Mouse (Mus musculus): Measurements from ENCODE around the gene B3gnt4. TPM values are rescaled to one million over a fixed set of nuclear protein-coding genes. Genes with fewer than 3 reads are reported as not detected.

B3gnt4 gene
- polyA plus RNA-seq, 1 experiment from 2014 or later, result 1.1 TPM

DNA sequence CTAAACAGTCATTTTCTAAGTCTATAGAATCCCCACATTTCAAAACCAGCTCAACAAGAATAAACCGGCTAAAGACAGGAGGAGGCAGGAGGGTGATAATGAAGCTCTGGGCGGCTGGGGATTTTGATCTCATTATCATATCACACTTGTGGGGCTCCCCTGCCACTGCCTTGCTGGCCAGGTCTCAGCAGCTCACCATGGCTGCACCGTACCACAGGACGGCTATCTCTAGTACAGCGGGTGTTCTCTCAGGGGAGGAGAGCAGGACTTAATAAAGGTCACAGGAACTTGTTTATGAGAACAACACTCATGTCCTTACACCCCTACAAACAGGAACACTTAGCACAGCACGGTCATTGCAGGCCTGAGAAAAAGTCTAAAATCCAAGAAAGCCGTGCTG, 45.4 kb downstream of the B3gnt4 start:
- ATAC-seq (replicated peaks; ENCODE audit: low FRiP score), result no peak
- no peaks in the 10 kb centered on the region for H3K4me1 ChIP-seq (replicated peaks; ENCODE audit: control insufficient read depth, insufficient read depth, low read length)
- H3K9me3 ChIP-seq (ENCODE audit: control insufficient read depth, low read length), result no peaks in the 10 kb centered on the region
- H3K27me3 ChIP-seq (ENCODE audit: control insufficient read depth, insufficient read depth, low read length), result no peaks in the 10 kb centered on the region
- DNase-seq (ENCODE audit: low spot score), result no peak
- no peaks in the 10 kb centered on the region; the same call in 1 of the 2 replicates for H3K36me3 ChIP-seq (ENCODE audit: control insufficient read depth, insufficient read depth, low read length)
- no peak overlapping the region for H3K9ac ChIP-seq (ENCODE audit: low read length)
- H3K4me3 ChIP-seq (ENCODE audit: low read depth, low read length), result no peak overlapping the region
- no peak overlapping the region for H3K27ac ChIP-seq (ENCODE audit: low read depth, low read length)
- 91% methylated on average over 7 of the region's 7 CpGs for WGBS
- H3K4me2 ChIP-seq (ENCODE audit: low read depth, low read length, severe bottlenecking), result no peak overlapping the region

DNA sequence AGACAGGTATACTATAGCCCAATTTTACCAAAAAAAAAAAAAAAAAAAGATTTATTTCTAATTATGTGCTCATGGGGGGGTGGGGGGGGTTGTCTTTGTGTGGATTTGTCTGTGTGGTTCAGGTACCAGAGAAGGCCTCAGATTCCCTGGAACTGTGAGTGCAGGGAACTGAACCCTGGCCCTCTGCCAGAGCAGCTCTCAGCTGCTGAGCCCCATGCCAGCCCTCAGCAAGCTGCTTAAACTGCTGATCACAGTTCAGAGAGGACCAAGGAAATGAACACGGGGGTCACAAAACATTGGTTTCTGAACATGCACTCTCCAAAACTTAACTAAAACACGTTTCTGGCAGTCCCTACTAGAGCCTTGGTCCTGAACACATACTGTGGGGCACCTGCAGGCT, 46.2 kb downstream of the B3gnt4 start:
- Histone ChIP-seq H3K27me3 (ENCODE audit: control insufficient read depth, insufficient read depth, low read length) (no peaks in the 10 kb centered on the region), H3K36me3 (ENCODE audit: control insufficient read depth, insufficient read depth, low read length) (no peaks in the 10 kb centered on the region; the same call in 1 of the 2 replicates), H3K4me1 (replicated peaks; ENCODE audit: control insufficient read depth, insufficient read depth, low read length) (no peaks in the 10 kb centered on the region), H3K9ac (ENCODE audit: low read length) (no peak overlapping the region), H3K27ac (ENCODE audit: low read depth, low read length) (no peak overlapping the region), H3K4me2 (ENCODE audit: low read depth, low read length, severe bottlenecking) (no peak overlapping the region), H3K4me3 (ENCODE audit: low read depth, low read length) (no peak overlapping the region), H3K9me3 (ENCODE audit: control insufficient read depth, low read length) (no peaks in the 10 kb centered on the region)
- WGBS, result 75% methylated on average over 2 of the region's 2 CpGs
- no peak for ATAC-seq (replicated peaks; ENCODE audit: low FRiP score)
- DNase-seq (ENCODE audit: low spot score), result no peak

DNA sequence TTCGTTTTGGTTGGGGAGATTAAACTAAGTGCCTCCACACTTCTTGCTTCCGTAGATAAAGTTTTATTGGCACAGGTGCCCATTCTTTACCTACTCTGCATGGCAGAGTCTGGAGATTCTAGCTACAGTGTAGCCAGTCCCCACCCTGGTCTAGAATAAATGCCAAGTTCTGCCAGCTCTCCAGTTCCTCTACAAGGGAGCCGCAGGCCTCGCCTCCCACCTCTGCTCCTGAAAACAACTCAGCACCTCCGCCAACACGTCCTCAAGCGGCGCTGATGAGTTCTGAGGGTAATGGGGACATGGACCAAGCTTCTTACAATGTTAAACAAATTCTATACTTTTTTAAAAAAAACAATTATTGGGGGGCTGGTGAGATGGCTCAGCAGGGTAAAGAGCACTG, 49.3 kb downstream of the B3gnt4 start:
- Histone ChIP-seq H3K4me2 (ENCODE audit: low read depth, low read length, severe bottlenecking) (no peak overlapping the region), H3K27ac (ENCODE audit: low read depth, low read length) (no peak overlapping the region), H3K9ac (ENCODE audit: low read length) (no peak overlapping the region), H3K27me3 (ENCODE audit: control insufficient read depth, insufficient read depth, low read length) (no peaks in the 10 kb centered on the region), H3K4me1 (replicated peaks; ENCODE audit: control insufficient read depth, insufficient read depth, low read length) (no peaks in the 10 kb centered on the region), H3K36me3 (ENCODE audit: control insufficient read depth, insufficient read depth, low read length) (peaks cover 2% of the 10 kb centered on the region; the same call in 1 of the 2 replicates), H3K4me3 (ENCODE audit: low read depth, low read length) (no peak overlapping the region), H3K9me3 (ENCODE audit: control insufficient read depth, low read length) (no peaks in the 10 kb centered on the region)
- 94% methylated on average over 8 of the region's 8 CpGs for WGBS
- no peak for DNase-seq (ENCODE audit: low spot score)
- ATAC-seq (replicated peaks; ENCODE audit: low FRiP score), result no peak

DNA sequence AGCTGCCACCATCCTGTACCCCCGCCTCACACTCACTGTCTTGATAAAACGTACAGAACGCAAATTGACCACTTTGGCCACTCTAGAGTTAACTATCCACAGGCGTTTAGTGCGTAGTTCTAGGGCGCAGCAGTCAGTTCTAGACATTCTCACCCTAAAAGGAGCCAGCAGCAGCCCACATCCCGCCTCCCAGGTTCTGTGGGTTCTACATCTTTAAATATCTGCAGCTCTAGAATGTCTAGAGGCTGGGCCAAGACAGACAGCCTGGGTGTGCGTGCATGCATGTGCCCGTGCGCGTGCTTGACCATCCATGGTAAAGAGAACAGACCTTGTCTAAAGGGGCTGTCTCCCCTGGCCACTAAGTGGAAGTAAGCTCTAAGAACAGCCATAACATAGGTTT, 50.9 kb downstream of the B3gnt4 start:
- Histone ChIP-seq H3K36me3 (ENCODE audit: control insufficient read depth, insufficient read depth, low read length) (peaks cover 2% of the 10 kb centered on the region; the same call in 1 of the 2 replicates), H3K9me3 (ENCODE audit: control insufficient read depth, low read length) (no peaks in the 10 kb centered on the region), H3K4me1 (replicated peaks; ENCODE audit: control insufficient read depth, insufficient read depth, low read length) (no peaks in the 10 kb centered on the region), H3K4me3 (ENCODE audit: low read depth, low read length) (no peak overlapping the region), H3K27ac (ENCODE audit: low read depth, low read length) (no peak overlapping the region), H3K4me2 (ENCODE audit: low read depth, low read length, severe bottlenecking) (no peak overlapping the region), H3K27me3 (ENCODE audit: control insufficient read depth, insufficient read depth, low read length) (no peaks in the 10 kb centered on the region), H3K9ac (ENCODE audit: low read length) (no peak overlapping the region)
- no peak for ATAC-seq (replicated peaks; ENCODE audit: low FRiP score)
- no peak for DNase-seq (ENCODE audit: low spot score)
- WGBS, result 96% methylated on average over 11 of the region's 11 CpGs

Small RNA genes lying within 50 kb of the gene (microRNA-seq; reads per million reads assigned to microRNA genes)
- gene Mir7647 (ENCODE audit: insufficient number of aligned reads), result not detected

Other genes with a start within 250 kb of the B3gnt4 start
- 57.1 and 61.7 TPM in 2 replicates for gene Bcl7a, start 166.6 kb upstream of the B3gnt4 start, polyA plus RNA-seq (2014; fragmentation: Nextera tagmentation; extraction: Ambion mirVana)
- 22.3 and 22.7 TPM in 2 replicates for gene Mlxip, start 115.7 kb upstream of the B3gnt4 start, polyA plus RNA-seq (2014; fragmentation: Nextera tagmentation; extraction: Ambion mirVana)
- not detected in 2 replicates for gene Lrrc43, start 21.2 kb upstream of the B3gnt4 start, polyA plus RNA-seq (2014; fragmentation: Nextera tagmentation; extraction: Ambion mirVana)
- not detected in 2 replicates for gene Il31, start 21.0 kb upstream of the B3gnt4 start, polyA plus RNA-seq (2014; fragmentation: Nextera tagmentation; extraction: Ambion mirVana)
- gene Diablo, start 13.7 kb downstream of the B3gnt4 start, polyA plus RNA-seq (2014; fragmentation: Nextera tagmentation; extraction: Ambion mirVana), result 140 and 143 TPM in 2 replicates
- 0.45 and 0.64 TPM in 2 replicates for gene Gm49027, start 15.0 kb downstream of the B3gnt4 start, polyA plus RNA-seq (2014; fragmentation: Nextera tagmentation; extraction: Ambion mirVana)
- 31.0 and 39.6 TPM in 2 replicates for gene Vps33a, start 62.6 kb downstream of the B3gnt4 start, polyA plus RNA-seq (2014; fragmentation: Nextera tagmentation; extraction: Ambion mirVana)
- gene Clip1, start 174.2 kb downstream of the B3gnt4 start, polyA plus RNA-seq (2014; fragmentation: Nextera tagmentation; extraction: Ambion mirVana), result 55.1 and 57.7 TPM in 2 replicates
- 106 and 109 TPM in 2 replicates for gene Zcchc8, start 210.6 kb downstream of the B3gnt4 start, polyA plus RNA-seq (2014; fragmentation: Nextera tagmentation; extraction: Ambion mirVana)
- gene Rsrc2, start 239.0 kb downstream of the B3gnt4 start, polyA plus RNA-seq (2014; fragmentation: Nextera tagmentation; extraction: Ambion mirVana), result 140 and 178 TPM in 2 replicates
- gene Kntc1, start 239.3 kb downstream of the B3gnt4 start, polyA plus RNA-seq (2014; fragmentation: Nextera tagmentation; extraction: Ambion mirVana), result 53.8 and 65.0 TPM in 2 replicates

Data from forebrain, embryonic 11.5 days (tissue).